ENCODE assay signal across 22 mouse cellular contexts in genomic region chr3:105877919-105878318, GRCm38 (mm10). TPM values are rescaled to one million over a fixed set of nuclear protein-coding genes. Genes with fewer than 3 reads are reported as not detected.
DNase-seq lines count a peak whose midpoint lies in the region; ATAC-seq and TF ChIP-seq lines count a peak whose summit lies in the region.
"Had no signal": no experiment of that assay in that cellular context is flagged by ENCODE, and none has a peak within 500 bp of the region (broad histone marks: within the 10 kb centered on the region; RNA-seq: fewer than 3 reads in every experiment).

No protein-coding gene starts in this region.

- no peak for DNase-seq in gastrocnemius, adult 2 months
- DNase-seq in gastrocnemius, postnatal 25 days: no peak
- DNase-seq in liver, embryonic 11.5 days (ENCODE audit: low spot score): peak; percentile 15
- DNase-seq in lung, postnatal 10 days: peak; percentile 49
- no peak for DNase-seq in left cerebral cortex, postnatal 10 days (ENCODE audit: extremely low spot score in 1 of 2, low spot score in 2 of 2)
- no peak for DNase-seq in forebrain, embryonic 14.5 days (ENCODE audit: low spot score)
- DNase-seq: adrenal gland, postnatal 14 days; cerebellum, postnatal 10 days; kidney, postnatal 10 days; retina, postnatal 1 day; spleen, adult 18-20 months; thymus, postnatal 36 days had no signal

- H3K27ac ChIP-seq in gastrocnemius, adult 2 months: peak overlapping the region; percentile 57
- no peak overlapping the region for H3K27ac ChIP-seq in liver, embryonic 11.5 days (ENCODE audit: low read depth, low read length)
- H3K27ac ChIP-seq in liver, embryonic 12.5 days: no peak overlapping the region
- H3K27ac ChIP-seq in forebrain, embryonic 14.5 days (ENCODE audit: low read depth, low read length): no peak overlapping the region
- H3K27ac ChIP-seq: stomach, embryonic 15.5 days had no signal

- H3K36me3 ChIP-seq in liver, embryonic 11.5 days (ENCODE audit: control insufficient read depth, insufficient read depth, low read length): no peaks in the 10 kb centered on the region
- H3K36me3 ChIP-seq in liver, embryonic 12.5 days: no peaks in the 10 kb centered on the region
- H3K36me3 ChIP-seq in forebrain, embryonic 14.5 days (ENCODE audit: control insufficient read depth, insufficient read depth, low read length): no peaks in the 10 kb centered on the region
- H3K36me3 ChIP-seq: stomach, embryonic 15.5 days had no signal

- no peak overlapping the region for H3K4me3 ChIP-seq in gastrocnemius, adult 2 months
- no peak overlapping the region for H3K4me3 ChIP-seq in liver, embryonic 11.5 days (ENCODE audit: low read depth, low read length)
- no peak overlapping the region for H3K4me3 ChIP-seq in liver, embryonic 12.5 days
- no peak overlapping the region for H3K4me3 ChIP-seq in forebrain, embryonic 14.5 days (ENCODE audit: low read depth, low read length)
- H3K4me3 ChIP-seq: stomach, embryonic 15.5 days had no signal

- ATAC-seq in liver, embryonic 11.5 days (replicated peaks; ENCODE audit: low FRiP score): no peak
- ATAC-seq in liver, embryonic 12.5 days: no peak
- ATAC-seq in neutrophil, adult 5-6 weeks (ENCODE audit: extremely low read depth, insufficient number of reproducible peaks, low FRiP score, poor library complexity, severe bottlenecking): peak; percentile 34; the same call in 1 of the 2 replicates
- ATAC-seq in forebrain, embryonic 14.5 days: no peak
- ATAC-seq: intestine, embryonic 16.5 days had no signal

- 52% methylated on average over 2 of the region's 2 CpGs for WGBS in liver, embryonic 11.5 days
- WGBS in liver, embryonic 12.5 days (ENCODE audit: insufficient replicate concordance): 38% methylated on average over 2 of the region's 2 CpGs
- 88% methylated on average over 2 of the region's 2 CpGs for WGBS in forebrain, embryonic 14.5 days

- intact Hi-C loops in gastrocnemius, adult 2 months (cut with DNase I): no loop called here
- intact Hi-C loops in left cerebral cortex, postnatal 10 days (cut with DNase I): no loop called here

- H3K9ac ChIP-seq in liver, embryonic 11.5 days (ENCODE audit: low read depth, low read length): no peak overlapping the region
- H3K9ac ChIP-seq in liver, embryonic 12.5 days: no peak overlapping the region
- no peak overlapping the region for H3K9ac ChIP-seq in forebrain, embryonic 14.5 days (ENCODE audit: low read length)
- H3K9ac ChIP-seq: stomach, embryonic 15.5 days had no signal

- no peaks in the 10 kb centered on the region for H3K27me3 ChIP-seq in liver, embryonic 11.5 days (replicated peaks; ENCODE audit: control insufficient read depth, insufficient read depth, low read length)
- no peaks in the 10 kb centered on the region for H3K27me3 ChIP-seq in liver, embryonic 12.5 days (replicated peaks)
- no peaks in the 10 kb centered on the region for H3K27me3 ChIP-seq in forebrain, embryonic 14.5 days (replicated peaks; ENCODE audit: control insufficient read depth, insufficient read depth, low read length)
- H3K27me3 ChIP-seq: CH12.LX; stomach, embryonic 15.5 days had no signal

- TF ChIP-seq CTCF in gastrocnemius, adult 2 months (IDR thresholded peaks at IDR 0.05): no peak

- H3K9me3 ChIP-seq in liver, embryonic 11.5 days (ENCODE audit: control insufficient read depth, low read length): no peaks in the 10 kb centered on the region
- no peaks in the 10 kb centered on the region for H3K9me3 ChIP-seq in liver, embryonic 12.5 days (replicated peaks)
- H3K9me3 ChIP-seq in forebrain, embryonic 14.5 days (replicated peaks; ENCODE audit: control insufficient read depth, low read length): no peaks in the 10 kb centered on the region
- H3K9me3 ChIP-seq: stomach, embryonic 15.5 days had no signal

- H3K4me1 ChIP-seq in liver, embryonic 11.5 days (replicated peaks; ENCODE audit: control insufficient read depth, insufficient read depth, low read length): no peaks in the 10 kb centered on the region
- H3K4me1 ChIP-seq in liver, embryonic 12.5 days: 0 out of 2 replicates have a peak, but pooled peaks cover 5% of the 10 kb centered on the region
- H3K4me1 ChIP-seq in forebrain, embryonic 14.5 days (ENCODE audit: control insufficient read depth, insufficient read depth, low read length): no peaks in the 10 kb centered on the region
- H3K4me1 ChIP-seq: stomach, embryonic 15.5 days had no signal

- no peak overlapping the region for H3K4me2 ChIP-seq in liver, embryonic 11.5 days
- no peak overlapping the region for H3K4me2 ChIP-seq in liver, embryonic 12.5 days
- H3K4me2 ChIP-seq in forebrain, embryonic 14.5 days (ENCODE audit: low read length): no peak overlapping the region
- H3K4me2 ChIP-seq: stomach, embryonic 15.5 days had no signal

RNA-seq across cellular contexts. Expression of gene Tmigd3, which starts 7.2 kb away (rescaled TPM):
- not detected for total RNA-seq in gastrocnemius, adult 2 months (2021)
- not detected for total RNA-seq in gastrocnemius, postnatal 25 days (2021)
- polyA plus RNA-seq in liver, embryonic 11.5 days (2014; fragmentation: Nextera tagmentation; extraction: Ambion mirVana): 0.26 and 0.27 TPM in 2 replicates
- polyA plus RNA-seq in liver, embryonic 12.5 days (2016; fragmentation: Nextera tagmentation; extraction: Ambion mirVana): 0.30 TPM in 1 of 2 replicates, not detected in the other
- not detected in 2 replicates for total RNA-seq in neutrophil, adult 5-6 weeks (2017)
- under 1 TPM in 1 of 2 experiments, not detected in 1; 0.41 TPM for total RNA-seq in left cerebral cortex, postnatal 10 days (2021)
- polyA plus RNA-seq in forebrain, embryonic 14.5 days (2014; fragmentation: Nextera tagmentation; extraction: Ambion mirVana): not detected in 2 replicates
- total RNA-seq: adrenal gland, postnatal 14 days; gastrocnemius, postnatal 4 days; left cerebral cortex, adult 8-10 months; megakaryocyte-erythroid progenitor cell, adult 5-6 weeks had no signal
- polyA plus RNA-seq: hindbrain, embryonic 11.5 days; neural tube, embryonic 14.5 days had no signal

RNA-seq across cellular contexts. Expression of gene Adora3, which starts 7.3 kb away (rescaled TPM):
- total RNA-seq in gastrocnemius, adult 2 months (2021): not detected
- under 1 TPM in 1 of 2 experiments, not detected in 1; 0.21 TPM for total RNA-seq in gastrocnemius, postnatal 25 days (2021)
- polyA plus RNA-seq in liver, embryonic 11.5 days (2014; fragmentation: Nextera tagmentation; extraction: Ambion mirVana): 0.36 and 0.92 TPM in 2 replicates
- polyA plus RNA-seq in liver, embryonic 12.5 days (2016; fragmentation: Nextera tagmentation; extraction: Ambion mirVana): 0.17 and 0.39 TPM in 2 replicates
- total RNA-seq in neutrophil, adult 5-6 weeks (2017): 1.6 and 2.7 TPM in 2 replicates
- total RNA-seq in left cerebral cortex, postnatal 10 days (2021): under 1 TPM; 0.39 to 0.45 TPM
- 0.11 and 0.28 TPM in 2 replicates for polyA plus RNA-seq in forebrain, embryonic 14.5 days (2014; fragmentation: Nextera tagmentation; extraction: Ambion mirVana)
- total RNA-seq: megakaryocyte-erythroid progenitor cell, adult 5-6 weeks had no signal

RNA-seq across cellular contexts. Expression of gene I830077J02Rik, which starts 54.5 kb away (rescaled TPM):
- total RNA-seq in gastrocnemius, adult 2 months (2021): under 1 TPM; 0.84 to 0.92 TPM
- under 1 TPM; 0.28 to 0.64 TPM for total RNA-seq in gastrocnemius, postnatal 25 days (2021)
- 5.6 and 5.9 TPM in 2 replicates for polyA plus RNA-seq in liver, embryonic 11.5 days (2014; fragmentation: Nextera tagmentation; extraction: Ambion mirVana)
- 4.0 and 4.4 TPM in 2 replicates for polyA plus RNA-seq in liver, embryonic 12.5 days (2016; fragmentation: Nextera tagmentation; extraction: Ambion mirVana)
- total RNA-seq in neutrophil, adult 5-6 weeks (2017): 45.8 and 49.3 TPM in 2 replicates
- total RNA-seq in left cerebral cortex, postnatal 10 days (2021): 1 to 10 TPM; 1.1 to 1.7 TPM
- polyA plus RNA-seq in forebrain, embryonic 14.5 days (2014; fragmentation: Nextera tagmentation; extraction: Ambion mirVana): 0.36 TPM in 1 of 2 replicates, not detected in the other

Comparison
In these comparisons a context has a peak if more than half of its experiments do, and no peak if none do; other contexts are left out.
1. DNase-seq: peak in liver, embryonic 11.5 days (single experiment) and lung, postnatal 10 days (single experiment); none in gastrocnemius, adult 2 months (single experiment), gastrocnemius, postnatal 25 days (single experiment), left cerebral cortex, postnatal 10 days (0 of 2) and forebrain, embryonic 14.5 days (single experiment).
2. RNA of gene I830077J02Rik, which starts 54.5 kb away (total RNA-seq): 45.8 to 49.3 TPM in neutrophil, adult 5-6 weeks; 1.1 to 1.7 TPM in left cerebral cortex, postnatal 10 days, 0.84 to 0.92 TPM in gastrocnemius, adult 2 months and 0.28 to 0.64 TPM in gastrocnemius, postnatal 25 days; every median in the first group is over 10 times any median in the second.